Mouse (Mus musculus): ENCODE measurements at regions not wholly inside any gene's neighbourhood (a gene's known extent, or its start where the extent isn't known, plus 50 kb on each side); places are given as distances from the start of the nearest gene placed in this dataset.

DNA sequence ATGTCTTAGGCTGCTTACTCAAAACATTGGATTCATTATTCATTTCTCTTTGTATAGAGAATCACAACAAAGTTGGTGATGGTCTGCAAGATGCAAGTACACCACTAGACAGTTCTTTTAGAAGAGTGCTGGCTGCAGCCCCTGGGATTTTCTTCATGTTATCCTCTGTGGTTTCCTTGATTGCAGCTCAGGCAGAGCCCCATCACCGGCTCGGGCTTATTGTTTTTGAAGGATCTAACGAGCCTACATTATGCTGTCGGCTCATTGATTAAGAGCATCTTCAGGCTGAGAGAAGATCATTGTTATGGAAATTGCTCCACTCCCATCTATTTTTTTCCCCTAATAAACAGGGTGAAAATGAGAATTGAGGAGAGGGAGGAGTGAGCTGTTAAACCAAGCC, 140.8 kb downstream of the Sec23ip start:
- CTCF ChIA-PET = no interaction called here
- no peak for ATAC-seq
- POLR2A ChIA-PET = no interaction called here
- no peaks in the 10 kb centered on the region for H3K27me3 ChIP-seq
- in situ Hi-C loops (cut with MboI; ENCODE audit: low pct_unique_long_range_greater_than_20kb) = no loop called here
- TF ChIP-seq CTCF (IDR thresholded peaks at IDR 0.05) = no peak
- DNase-seq (ENCODE audit: low read depth, low spot score) = no peak

DNA sequence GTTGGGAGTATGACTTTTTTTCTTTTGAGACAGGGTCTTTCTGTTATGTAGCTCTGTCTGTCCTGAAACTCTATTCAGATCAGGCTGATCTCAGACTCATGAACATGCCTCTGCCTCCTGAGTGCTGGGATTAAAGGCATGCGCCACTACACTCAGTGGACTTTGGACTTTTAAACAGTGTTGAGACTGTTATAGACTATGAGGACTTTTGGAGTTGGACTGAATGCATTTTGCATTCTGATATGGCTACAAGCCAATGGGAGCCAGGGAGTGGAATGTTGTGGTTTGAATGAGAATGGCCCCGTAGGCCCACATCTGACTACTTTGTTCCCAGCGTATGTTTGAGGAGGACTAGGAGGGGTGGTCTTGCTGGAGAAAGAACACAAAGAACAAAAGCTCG, 165.4 kb downstream of the Sec23ip start:
- DNase-seq (ENCODE audit: low read depth, low spot score) (no peak), ATAC-seq (no peak)
- POLR2A ChIA-PET = no interaction called here
- in situ Hi-C loops (cut with MboI; ENCODE audit: low pct_unique_long_range_greater_than_20kb) = no loop called here
- H3K27me3 ChIP-seq = no peaks in the 10 kb centered on the region
- no peak for TF ChIP-seq CTCF (IDR thresholded peaks at IDR 0.05)
- CTCF ChIA-PET = no interaction called here

DNA sequence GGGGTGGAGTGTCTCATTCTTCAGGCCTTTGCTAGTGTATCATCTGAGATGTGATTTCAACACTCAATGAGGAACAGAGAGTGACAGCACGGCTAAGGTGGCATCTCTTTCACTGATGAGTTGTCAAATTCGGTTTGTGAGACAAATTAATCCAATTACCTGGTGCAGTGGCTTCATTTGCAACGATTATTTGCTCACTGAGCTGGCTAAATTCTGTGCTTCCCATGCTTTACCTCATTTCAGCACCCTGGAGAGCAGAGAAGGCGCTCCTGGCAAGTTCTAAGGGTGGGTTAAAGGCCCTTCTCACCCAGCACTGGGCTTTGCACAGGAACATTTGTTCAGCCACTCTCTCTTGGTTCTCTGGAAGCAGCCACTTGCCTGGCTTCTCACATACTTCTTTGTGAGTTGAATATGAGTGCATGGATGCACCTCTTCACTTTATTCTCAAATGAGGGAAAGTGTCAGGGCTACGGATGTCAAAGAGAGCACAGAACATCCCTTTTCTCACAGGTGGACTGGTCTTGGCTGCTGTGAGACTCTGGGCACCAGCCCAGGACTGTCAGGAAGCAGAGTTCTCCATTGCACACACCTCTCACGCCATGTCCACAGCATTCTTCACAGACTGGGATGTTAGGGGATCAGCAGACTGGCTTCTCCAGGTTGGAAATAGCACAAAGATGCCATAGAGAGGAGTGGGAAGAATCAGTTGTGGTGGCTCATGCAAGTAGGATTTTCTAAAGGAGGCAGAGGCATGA, 193.4 kb downstream of the Sec23ip start:
- no peak for ATAC-seq
- TF ChIP-seq CTCF (IDR thresholded peaks at IDR 0.05) = no peak
- ChIA-PET POLR2A (no interaction called here), CTCF (no interaction called here)
- DNase-seq (ENCODE audit: low read depth, low spot score) = no peak
- H3K27me3 ChIP-seq = no peaks in the 10 kb centered on the region
- in situ Hi-C loops (cut with MboI; ENCODE audit: low pct_unique_long_range_greater_than_20kb) = no loop called here

DNA sequence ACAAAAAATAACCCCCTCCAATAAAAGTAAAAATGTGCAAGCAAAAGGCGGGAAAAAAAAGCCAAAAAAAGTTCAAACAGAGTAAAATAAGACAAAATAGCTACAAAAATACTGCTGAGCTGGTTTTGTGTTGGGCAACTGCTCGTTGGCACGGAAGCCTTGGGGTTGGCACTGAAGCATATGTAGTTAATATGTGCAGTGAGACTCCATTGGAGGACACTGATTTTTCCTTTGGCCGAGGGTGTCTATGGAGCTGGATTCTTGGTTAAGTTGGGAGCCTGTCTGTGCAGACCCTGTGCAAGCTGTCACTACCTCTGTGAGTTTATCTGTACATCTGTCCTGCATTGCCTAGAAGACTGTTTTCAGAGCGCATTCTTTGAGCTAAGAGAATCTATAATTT, 215.8 kb downstream of the Sec23ip start:
- ChIA-PET POLR2A (interaction anchor here (0.8 kb wide), 1 partner anchor 617 kb away, joined by 4 read pairs; no protein-coding TSS in a partner anchor), CTCF (interaction anchor here (0.8 kb wide), 1 partner anchor 11 kb away, joined by 3 read pairs; no protein-coding TSS in a partner anchor)
- ATAC-seq (no peak), DNase-seq (ENCODE audit: low read depth, low spot score) (no peak)
- H3K27me3 ChIP-seq = no peaks in the 10 kb centered on the region
- TF ChIP-seq CTCF (IDR thresholded peaks at IDR 0.05) = no peak
- in situ Hi-C loops (cut with MboI; ENCODE audit: low pct_unique_long_range_greater_than_20kb) = no loop called here

DNA sequence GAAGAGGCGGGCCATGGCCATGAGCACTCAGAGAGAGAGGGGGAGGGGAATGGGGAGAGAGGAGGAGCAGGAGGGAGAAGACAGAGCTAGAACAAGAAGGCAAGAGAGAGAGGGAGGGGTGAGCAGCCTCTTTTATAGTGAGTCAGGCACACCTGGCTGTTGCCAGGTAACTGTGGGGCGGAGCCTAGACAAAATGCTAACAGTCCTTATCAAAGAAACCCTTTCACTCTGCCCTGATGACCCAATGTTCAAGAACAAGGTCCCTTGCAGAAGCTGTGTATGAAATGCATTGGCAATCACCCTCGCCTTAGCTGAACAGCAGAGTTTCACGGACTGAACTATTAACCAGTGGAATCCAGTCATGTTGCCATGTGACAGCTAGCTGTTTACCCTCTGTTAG, 235.2 kb downstream of the Sec23ip start:
- in situ Hi-C loops (cut with MboI; ENCODE audit: low pct_unique_long_range_greater_than_20kb) = no loop called here
- ChIA-PET CTCF (no interaction called here), POLR2A (no interaction called here)
- ATAC-seq (no peak), DNase-seq (ENCODE audit: low read depth, low spot score) (no peak)
- TF ChIP-seq CTCF (IDR thresholded peaks at IDR 0.05) = no peak
- H3K27me3 ChIP-seq = no peaks in the 10 kb centered on the region

DNA sequence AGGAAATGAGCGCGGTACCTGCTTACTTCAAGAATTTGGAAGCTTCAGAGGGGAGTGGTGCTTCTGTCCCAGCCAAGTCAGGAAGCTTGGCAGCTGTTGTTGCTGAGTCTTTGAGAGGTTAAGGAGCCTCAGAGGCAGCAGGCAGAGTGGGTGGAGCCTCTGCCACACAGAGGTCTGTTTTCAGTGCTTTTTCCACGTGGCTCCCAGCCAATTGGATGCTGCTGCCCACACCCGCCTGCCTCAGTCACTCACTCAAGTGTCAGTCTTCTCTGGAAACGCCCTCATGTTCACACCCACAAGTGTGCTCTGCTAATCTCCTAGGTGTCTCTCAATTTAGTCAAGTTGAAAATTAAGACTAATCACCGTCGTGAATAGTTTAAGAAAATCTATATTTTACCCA, 236.1 kb downstream of the Sec23ip start:
- ChIA-PET POLR2A (no interaction called here), CTCF (interaction anchor here (1.2 kb wide), 1 partner anchor 11 kb away, joined by 3 read pairs; no protein-coding TSS in a partner anchor)
- ATAC-seq (no peak), DNase-seq (ENCODE audit: low read depth, low spot score) (no peak)
- no peak for TF ChIP-seq CTCF (IDR thresholded peaks at IDR 0.05)
- in situ Hi-C loops (cut with MboI; ENCODE audit: low pct_unique_long_range_greater_than_20kb) = no loop called here
- H3K27me3 ChIP-seq = no peaks in the 10 kb centered on the region

DNA sequence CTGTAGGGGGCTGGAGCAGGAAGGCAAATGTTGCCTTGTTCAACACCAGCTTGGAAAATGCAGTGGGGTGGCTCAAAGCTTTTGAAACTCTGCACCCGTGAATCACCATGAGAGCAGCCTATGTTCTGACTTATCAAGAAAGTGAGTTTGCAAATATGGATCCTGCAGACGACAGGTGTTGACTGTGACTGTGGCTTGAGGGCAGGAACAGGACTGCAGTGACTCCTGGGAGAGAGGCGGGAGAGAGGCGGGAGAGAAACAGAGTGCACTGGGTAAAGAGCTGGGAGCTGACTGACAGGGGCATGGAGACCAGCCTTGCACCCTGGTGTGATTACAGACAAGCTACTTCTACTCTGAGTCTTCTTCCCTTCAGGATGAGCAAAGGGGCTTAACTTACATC, 254.0 kb downstream of the Sec23ip start:
- ChIA-PET CTCF (no interaction called here), POLR2A (no interaction called here)
- TF ChIP-seq CTCF (IDR thresholded peaks at IDR 0.05) = no peak
- no peak for DNase-seq (ENCODE audit: low read depth, low spot score)
- no peak for ATAC-seq
- in situ Hi-C loops (cut with MboI; ENCODE audit: low pct_unique_long_range_greater_than_20kb) = no loop called here
- H3K27me3 ChIP-seq = no peaks in the 10 kb centered on the region

DNA sequence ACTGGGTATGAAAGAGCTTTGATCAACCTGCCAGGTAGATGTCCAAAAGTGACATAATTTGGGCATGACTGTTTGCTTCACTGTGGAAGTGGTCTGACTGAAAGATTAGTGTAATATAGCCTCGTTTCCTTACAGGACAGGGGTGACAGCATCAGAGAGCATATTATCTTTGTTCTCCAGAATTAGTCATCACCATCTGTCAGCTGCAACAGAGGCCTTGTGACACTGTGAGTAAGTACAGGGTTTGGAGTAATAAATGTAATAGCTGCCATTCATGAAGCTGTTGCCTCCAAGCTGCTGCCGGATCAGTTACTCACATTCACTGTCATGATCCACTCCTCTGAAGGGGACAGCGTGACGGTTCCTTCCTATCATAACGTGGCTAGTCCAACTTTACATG, 254.4 kb upstream of the Plpp4 start:
- in situ Hi-C loops (cut with MboI; ENCODE audit: low pct_unique_long_range_greater_than_20kb) = no loop called here
- CTCF ChIA-PET = no interaction called here
- DNase-seq (ENCODE audit: low read depth, low spot score) (no peak), ATAC-seq (no peak)
- POLR2A ChIA-PET = no interaction called here
- no peaks in the 10 kb centered on the region for H3K27me3 ChIP-seq
- no peak for TF ChIP-seq CTCF (IDR thresholded peaks at IDR 0.05)

DNA sequence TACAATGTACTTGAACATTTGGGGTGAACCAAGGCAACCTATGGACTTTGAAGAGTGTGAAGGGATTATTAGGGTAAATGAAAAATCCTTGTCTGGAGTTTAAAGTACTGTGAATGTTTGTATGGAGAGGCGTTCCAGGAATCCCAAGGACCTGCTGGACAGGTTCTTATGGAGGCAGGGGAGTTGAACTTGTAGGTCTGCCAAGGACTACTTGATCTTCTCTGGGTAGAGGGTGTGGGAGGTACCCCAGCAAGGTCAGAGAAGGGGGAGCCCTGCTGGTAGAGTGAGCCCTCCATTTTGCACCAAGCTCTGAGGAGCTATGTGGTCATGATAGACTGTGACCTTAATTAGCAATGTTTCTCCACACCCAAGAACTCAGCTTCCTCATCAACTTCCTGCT, 253.7 kb upstream of the Plpp4 start:
- no peaks in the 10 kb centered on the region for H3K27me3 ChIP-seq
- in situ Hi-C loops (cut with MboI; ENCODE audit: low pct_unique_long_range_greater_than_20kb) = no loop called here
- ChIA-PET CTCF (no interaction called here), POLR2A (no interaction called here)
- no peak for TF ChIP-seq CTCF (IDR thresholded peaks at IDR 0.05)
- DNase-seq (ENCODE audit: low read depth, low spot score) (no peak), ATAC-seq (no peak)

DNA sequence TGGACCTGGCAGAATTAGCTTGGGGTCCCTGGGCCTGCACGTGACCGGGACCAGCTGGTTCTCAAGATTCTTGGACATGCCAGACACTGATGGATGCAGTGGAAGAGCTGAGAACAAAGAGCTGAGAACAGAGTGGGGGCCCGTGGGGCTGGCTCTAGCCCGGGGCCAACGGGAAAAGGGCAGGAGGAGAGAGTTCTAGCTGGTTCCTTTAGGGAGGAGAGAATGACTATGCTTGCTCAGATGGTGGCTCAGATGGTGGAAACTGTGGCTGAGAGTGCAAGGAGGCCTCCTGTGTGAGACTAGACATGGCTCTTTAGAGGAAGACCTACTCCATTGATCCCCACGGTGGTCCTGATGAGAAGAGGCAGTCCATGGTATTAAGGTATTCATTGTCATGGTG, 240.5 kb upstream of the Plpp4 start:
- ATAC-seq = no peak
- no peak for TF ChIP-seq CTCF (IDR thresholded peaks at IDR 0.05)
- CTCF ChIA-PET = no interaction called here
- in situ Hi-C loops (cut with MboI; ENCODE audit: low pct_unique_long_range_greater_than_20kb) = no loop called here
- peaks cover 8% of the 10 kb centered on the region for H3K27me3 ChIP-seq
- POLR2A ChIA-PET = no interaction called here
- no peak for DNase-seq (ENCODE audit: low read depth, low spot score)

DNA sequence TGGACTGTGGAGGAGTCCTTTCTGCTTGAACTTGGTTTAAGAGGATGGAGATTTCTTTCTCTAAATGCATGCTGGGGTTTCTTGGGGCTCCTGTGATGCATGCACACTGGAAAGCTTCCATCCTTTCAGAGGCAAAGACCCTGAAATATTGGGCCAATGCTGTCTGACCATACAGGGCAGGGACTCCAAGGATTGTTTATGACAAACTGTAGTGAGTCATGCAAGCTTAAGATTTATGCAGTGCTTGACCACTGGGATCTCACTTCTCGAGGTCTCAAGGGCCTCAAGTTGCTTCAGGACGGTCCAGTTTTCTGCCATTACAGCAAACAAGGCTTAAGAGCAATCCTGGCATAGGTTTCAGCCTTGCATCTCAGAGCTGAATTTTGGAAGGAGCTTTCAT, 229.7 kb upstream of the Plpp4 start:
- ATAC-seq (no peak), DNase-seq (ENCODE audit: low read depth, low spot score) (no peak)
- ChIA-PET CTCF (no interaction called here), POLR2A (no interaction called here)
- no peaks in the 10 kb centered on the region for H3K27me3 ChIP-seq
- no peak for TF ChIP-seq CTCF (IDR thresholded peaks at IDR 0.05)
- in situ Hi-C loops (cut with MboI; ENCODE audit: low pct_unique_long_range_greater_than_20kb) = no loop called here

DNA sequence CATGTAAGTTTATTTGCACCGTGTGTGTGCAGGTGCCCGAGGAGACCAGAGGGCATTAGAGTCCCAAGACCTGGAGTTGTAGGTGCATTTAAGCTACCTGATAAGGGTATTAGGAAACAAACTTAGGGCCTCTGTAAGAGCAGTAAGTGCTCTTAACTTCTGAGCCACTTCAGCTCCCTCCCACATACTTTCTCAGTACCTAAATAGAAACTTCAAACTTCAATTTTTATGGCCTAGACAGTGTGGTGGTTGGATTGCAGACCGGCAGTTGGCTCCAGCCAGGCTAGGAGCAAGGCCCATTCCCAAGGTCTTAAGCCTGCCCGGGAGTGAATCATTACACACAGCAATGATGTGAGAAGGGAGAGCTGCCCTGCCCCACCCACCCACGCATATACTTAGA, 208.8 kb upstream of the Plpp4 start:
- DNase-seq (ENCODE audit: low read depth, low spot score) (no peak), ATAC-seq (no peak)
- ChIA-PET CTCF (no interaction called here), POLR2A (no interaction called here)
- no peak for TF ChIP-seq CTCF (IDR thresholded peaks at IDR 0.05)
- in situ Hi-C loops (cut with MboI; ENCODE audit: low pct_unique_long_range_greater_than_20kb) = no loop called here
- peaks cover 5% of the 10 kb centered on the region for H3K27me3 ChIP-seq
